8 mouse cellular contexts compared by ENCODE assay signal in genomic region chr1:87174006-87174955, GRCm38 (mm10). TPM values are rescaled to one million over a fixed set of nuclear protein-coding genes. Genes with fewer than 3 reads are reported as not detected.
DNase-seq lines count a peak whose midpoint lies in the region; ATAC-seq and TF ChIP-seq lines count a peak whose summit lies in the region.

No protein-coding gene starts in this region.

- no peaks in the 10 kb centered on the region for H3K36me3 ChIP-seq in hindbrain, embryonic 10.5 days
- no peaks in the 10 kb centered on the region for H3K36me3 ChIP-seq in hindbrain, embryonic 16.5 days (ENCODE audit: control insufficient read depth, insufficient read depth, low read length)
- H3K36me3 ChIP-seq in forebrain, embryonic 15.5 days = no peaks in the 10 kb centered on the region
- H3K36me3 ChIP-seq in spleen, adult 2 months (ENCODE audit: control insufficient read depth, insufficient read depth, low read length) = no peaks in the 10 kb centered on the region

- intact Hi-C loops in heart, postnatal 36 days (cut with DNase I) = no loop called here

- peak; percentile 68; the same call in 1 of the 2 replicates for TF ChIP-seq CTCF in spleen, adult 2 months (IDR thresholded peaks at IDR 0.05; ENCODE audit: extremely low read depth, insufficient read depth, insufficient read length, insufficient replicate concordance)

- ATAC-seq in hindbrain, embryonic 16.5 days = no peak
- ATAC-seq in forebrain, embryonic 15.5 days (replicated peaks) = peak; percentile 7; the same call in 1 of the 2 replicates

- H3K9ac ChIP-seq in hindbrain, embryonic 16.5 days (ENCODE audit: low read depth, low read length) = no peak overlapping the region
- no peak overlapping the region for H3K9ac ChIP-seq in forebrain, embryonic 15.5 days (replicated peaks)

- peaks cover 68% of the 10 kb centered on the region for H3K27me3 ChIP-seq in hindbrain, embryonic 10.5 days (ENCODE audit: insufficient read depth, poor library complexity, severe bottlenecking)
- no peaks in the 10 kb centered on the region for H3K27me3 ChIP-seq in hindbrain, embryonic 16.5 days (replicated peaks; ENCODE audit: control insufficient read depth, insufficient read depth, low read length)
- H3K27me3 ChIP-seq in forebrain, embryonic 15.5 days = no peaks in the 10 kb centered on the region
- peaks cover 6% of the 10 kb centered on the region; the same call in 1 of the 2 replicates for H3K27me3 ChIP-seq in spleen, adult 2 months (ENCODE audit: control insufficient read depth, insufficient read depth, low read length)

- peak overlapping the region; percentile 50; the same call in 1 of the 2 replicates for H3K27ac ChIP-seq in hindbrain, embryonic 10.5 days
- H3K27ac ChIP-seq in hindbrain, embryonic 16.5 days (ENCODE audit: low read depth, low read length) = no peak overlapping the region
- no peak overlapping the region for H3K27ac ChIP-seq in forebrain, embryonic 15.5 days (replicated peaks)
- no peak overlapping the region for H3K27ac ChIP-seq in spleen, adult 2 months (ENCODE audit: insufficient read depth, low read length)

- peaks cover 58% of the 10 kb centered on the region for H3K4me1 ChIP-seq in hindbrain, embryonic 10.5 days (replicated peaks)
- peaks cover 20% of the 10 kb centered on the region for H3K4me1 ChIP-seq in hindbrain, embryonic 16.5 days (ENCODE audit: control insufficient read depth, insufficient read depth, low read depth, low read length)
- peaks cover 25% of the 10 kb centered on the region for H3K4me1 ChIP-seq in forebrain, embryonic 15.5 days
- no peaks in the 10 kb centered on the region for H3K4me1 ChIP-seq in spleen, adult 2 months (ENCODE audit: control insufficient read depth, insufficient read depth, insufficient read length)

- 25% methylated on average over 28 of the region's 28 CpGs for WGBS in hindbrain, embryonic 10.5 days
- 25% methylated on average over 28 of the region's 28 CpGs for WGBS in hindbrain, embryonic 16.5 days
- WGBS in forebrain, embryonic 15.5 days = 23% methylated on average over 28 of the region's 28 CpGs
- 35% methylated on average over 28 of the region's 28 CpGs for WGBS in spleen, adult 2 months

- 0 out of 2 replicates have a peak overlapping the region, but pooled peaks have one; percentile 14 for H3K4me3 ChIP-seq in hindbrain, embryonic 10.5 days
- no peak overlapping the region for H3K4me3 ChIP-seq in hindbrain, embryonic 16.5 days (ENCODE audit: low read length)
- no peak overlapping the region for H3K4me3 ChIP-seq in forebrain, embryonic 15.5 days
- H3K4me3 ChIP-seq in spleen, adult 2 months (ENCODE audit: extremely low read depth, insufficient read depth, insufficient read length) = no peak overlapping the region

- H3K9me3 ChIP-seq in hindbrain, embryonic 10.5 days = no peaks in the 10 kb centered on the region
- no peaks in the 10 kb centered on the region for H3K9me3 ChIP-seq in hindbrain, embryonic 16.5 days (ENCODE audit: control insufficient read depth, low read length)
- no peaks in the 10 kb centered on the region for H3K9me3 ChIP-seq in forebrain, embryonic 15.5 days

- no peak for TF ChIP-seq POLR2A in spleen, adult 2 months (IDR thresholded peaks at IDR 0.05; ENCODE audit: low read depth, low read length)

- H3K4me2 ChIP-seq in hindbrain, embryonic 16.5 days (ENCODE audit: low read length) = no peak overlapping the region
- H3K4me2 ChIP-seq in forebrain, embryonic 15.5 days (replicated peaks) = no peak overlapping the region

- DNase-seq in hindbrain, embryonic 10.5 days (ENCODE audit: low spot score) = peak; percentile 82
- peak; percentile 37 for DNase-seq in c-Kit-positive CD71-positive TER-119-positive erythroid progenitor cells, embryonic 14.5 days (ENCODE audit: low spot score)
- peak; percentile 61 to 63 for DNase-seq in heart, postnatal 36 days
- peak; percentile 48 to 62 for DNase-seq in layer of hippocampus, postnatal 25 days (ENCODE audit: extremely low spot score in 1 of 2, low spot score in 1 of 2)
- DNase-seq in lung, postnatal 14 days = peak; percentile 75
- peak; percentile 17 to 28 for DNase-seq in spleen, adult 2 months (ENCODE audit: low read depth in 1 of 2, low spot score in 2 of 2)

RNA-seq across cellular contexts. Expression of gene Prss56, which starts 8.8 kb away (rescaled TPM):
- polyA plus RNA-seq in hindbrain, embryonic 10.5 days (2016; fragmentation: Nextera tagmentation; extraction: Ambion mirVana) = 0.34 and 5.8 TPM in 2 replicates
- polyA plus RNA-seq in hindbrain, embryonic 16.5 days (2015; fragmentation: Nextera tagmentation; extraction: Ambion mirVana) = 2.1 and 2.6 TPM in 2 replicates
- 0.92 and 1.2 TPM in 2 replicates for polyA plus RNA-seq in forebrain, embryonic 15.5 days (2015; fragmentation: Nextera tagmentation; extraction: Ambion mirVana)
- total RNA-seq in heart, postnatal 36 days (2021) = not detected
- total RNA-seq in layer of hippocampus, postnatal 25 days (2021) = under 1 TPM; 0.34 to 0.42 TPM
- polyA plus RNA-seq in spleen, adult 2 months (2012; rRNA removed) = not detected in 2 replicates

RNA-seq across cellular contexts. Expression of gene Chrnd, which starts 16.1 kb away (rescaled TPM):
- polyA plus RNA-seq in hindbrain, embryonic 10.5 days (2016; fragmentation: Nextera tagmentation; extraction: Ambion mirVana) = 0.10 TPM in 1 of 2 replicates, not detected in the other
- 0.62 TPM in 1 of 2 replicates, not detected in the other for polyA plus RNA-seq in hindbrain, embryonic 16.5 days (2015; fragmentation: Nextera tagmentation; extraction: Ambion mirVana)
- polyA plus RNA-seq in forebrain, embryonic 15.5 days (2015; fragmentation: Nextera tagmentation; extraction: Ambion mirVana) = not detected in 2 replicates
- total RNA-seq in heart, postnatal 36 days (2021) = not detected
- total RNA-seq in layer of hippocampus, postnatal 25 days (2021) = not detected
- not detected in 2 replicates for polyA plus RNA-seq in spleen, adult 2 months (2012; rRNA removed)

RNA-seq across cellular contexts. Expression of gene Ecel1, which starts 18.0 kb away (rescaled TPM):
- polyA plus RNA-seq in hindbrain, embryonic 10.5 days (2016; fragmentation: Nextera tagmentation; extraction: Ambion mirVana) = 5.4 and 21.9 TPM in 2 replicates
- 34.9 and 40.2 TPM in 2 replicates for polyA plus RNA-seq in hindbrain, embryonic 16.5 days (2015; fragmentation: Nextera tagmentation; extraction: Ambion mirVana)
- polyA plus RNA-seq in forebrain, embryonic 15.5 days (2015; fragmentation: Nextera tagmentation; extraction: Ambion mirVana) = 19.4 and 21.1 TPM in 2 replicates
- total RNA-seq in heart, postnatal 36 days (2021) = not detected
- 1 to 10 TPM; 1.4 to 3.6 TPM for total RNA-seq in layer of hippocampus, postnatal 25 days (2021)
- 0.39 and 0.76 TPM in 2 replicates for polyA plus RNA-seq in spleen, adult 2 months (2012; rRNA removed)

RNA-seq across cellular contexts. Expression of gene Chrng, which starts 30.2 kb away (rescaled TPM):
- 0.37 and 1.3 TPM in 2 replicates for polyA plus RNA-seq in hindbrain, embryonic 10.5 days (2016; fragmentation: Nextera tagmentation; extraction: Ambion mirVana)
- polyA plus RNA-seq in hindbrain, embryonic 16.5 days (2015; fragmentation: Nextera tagmentation; extraction: Ambion mirVana) = 0.96 TPM in 1 of 2 replicates, not detected in the other
- not detected in 2 replicates for polyA plus RNA-seq in forebrain, embryonic 15.5 days (2015; fragmentation: Nextera tagmentation; extraction: Ambion mirVana)
- not detected for total RNA-seq in heart, postnatal 36 days (2021)
- not detected for total RNA-seq in layer of hippocampus, postnatal 25 days (2021)
- polyA plus RNA-seq in spleen, adult 2 months (2012; rRNA removed) = not detected in 2 replicates

RNA-seq across cellular contexts. Expression of gene Eif4e2, which starts 39.4 kb away (rescaled TPM):
- 172 and 173 TPM in 2 replicates for polyA plus RNA-seq in hindbrain, embryonic 10.5 days (2016; fragmentation: Nextera tagmentation; extraction: Ambion mirVana)
- polyA plus RNA-seq in hindbrain, embryonic 16.5 days (2015; fragmentation: Nextera tagmentation; extraction: Ambion mirVana) = 79.3 and 88.1 TPM in 2 replicates
- 93.5 and 98.5 TPM in 2 replicates for polyA plus RNA-seq in forebrain, embryonic 15.5 days (2015; fragmentation: Nextera tagmentation; extraction: Ambion mirVana)
- total RNA-seq in heart, postnatal 36 days (2021) = 10 to 100 TPM; 42.9 to 50.8 TPM
- 10 to 100 TPM; 59.6 to 66.5 TPM for total RNA-seq in layer of hippocampus, postnatal 25 days (2021)
- 18.9 and 21.6 TPM in 2 replicates for polyA plus RNA-seq in spleen, adult 2 months (2012; rRNA removed)

Comparison
In these comparisons a context has a peak if more than half of its experiments do, and no peak if none do; other contexts are left out.
1. DNase-seq: peak in every context shown above with its lines; median percentile 82 in hindbrain, embryonic 10.5 days; 75 in lung, postnatal 14 days; 62 in heart, postnatal 36 days; 55 in layer of hippocampus, postnatal 25 days; 37 in c-Kit-positive CD71-positive TER-119-positive erythroid progenitor cells, embryonic 14.5 days; 22 in spleen, adult 2 months.